Mouse (Mus musculus) kidney, postnatal 0 days (tissue): ENCODE results near the gene Gm21970. TPM values are rescaled to one million over a fixed set of nuclear protein-coding genes. Genes with fewer than 3 reads are reported as not detected.

ENCODE experiments used
- ATAC-seq: fragments of 200-750 bp; cut with Nextera tagmentation; replicated peaks from 2 replicates; pipeline ENCODE4 v1.8.0; 2017; ENCODE audit warnings: low read depth, moderate number of reproducible peaks, moderate TSS enrichment, moderate library complexity; ENCODE audit not compliant: low FRiP score
- DNase-seq: peaks from one replicate; pipeline ENCODE4 v3.0.0-alpha.2; 2016; ENCODE audit warnings: low spot score
- H3K27ac ChIP-seq: fragments of 300-500 bp; sonication (generic); 2 replicates; pipeline ENCODE4 v1.5.1; 2014; ENCODE audit warnings: mild to moderate bottlenecking
- H3K27me3 ChIP-seq: fragments of 300-500 bp; sonication (generic); 2 replicates; pipeline ENCODE4 v1.6.1; 2014; ENCODE audit warnings: low read length, mixed read lengths; ENCODE audit not compliant: insufficient read depth
- H3K36me3 ChIP-seq: fragments of 300-500 bp; sonication (generic); 2 replicates; pipeline ENCODE4 v1.6.1; 2014; ENCODE audit warnings: low read length, mixed read lengths; ENCODE audit not compliant: insufficient read depth
- H3K4me1 ChIP-seq: fragments of 300-500 bp; sonication (generic); replicated peaks from 2 replicates; pipeline ENCODE4 v1.6.1; 2014; ENCODE audit warnings: antibody characterized with exemption, low read length, mixed read lengths; ENCODE audit not compliant: insufficient read depth
- H3K4me2 ChIP-seq: fragments of 300-500 bp; sonication (generic); 2 replicates; pipeline ENCODE4 v1.6.1; 2014; ENCODE audit warnings: mild to moderate bottlenecking, low read length, moderate library complexity, mixed read lengths
- H3K4me3 ChIP-seq: fragments of 300-500 bp; sonication (generic); replicated peaks from 2 replicates; pipeline ENCODE4 v1.5.1; 2014; ENCODE audit warnings: low read depth, low read length
- H3K9ac ChIP-seq: fragments of 300-500 bp; sonication (generic); 2 replicates; pipeline ENCODE4 v1.6.1; 2014; ENCODE audit warnings: low read depth, low read length
- H3K9me3 ChIP-seq: fragments of 300-500 bp; sonication (generic); replicated peaks from 2 replicates; pipeline ENCODE4 v1.6.1; 2016; ENCODE audit warnings: low read length, inconsistent platforms, mixed read lengths
- CTCF ChIP-seq: IDR thresholded peaks from 2 replicates; pipeline ENCODE4 v1.5.1; 2016; ENCODE audit warnings: antibody characterized with exemption, low read depth, mild to moderate bottlenecking, moderate library complexity
- WGBS: fragments of 180-500 bp; shearing (Covaris S2); extraction: QIAGEN DNeasy Blood & Tissue Kit; methylation state at CpG from one replicate; pipeline ENCODE4 v1.1.7; 2014; 5-methylcytosine and 5-hydroxymethylcytosine counted together
- polyA plus RNA-seq: library from polyadenylated mRNA; unstranded; fragments of >200 nt; fragmentation: Nextera tagmentation; extraction: Ambion mirVana; gene quantifications from 2 replicates; pipeline ENCODE4 v1.2.1, GENCODE M21; 2015

The Gm21970 gene
- polyA plus RNA-seq, 1 experiment from 2014 or later = not detected

GRCm38 (mm10) chr16:91459841-91460370 lies 68.4 kb downstream of the Gm21970 start:
- no peak for DNase-seq
- WGBS = 77% methylated on average over 11 of the region's 11 CpGs
- H3K9ac ChIP-seq = no peak overlapping the region
- no peaks in the 10 kb centered on the region for H3K27me3 ChIP-seq
- no peaks in the 10 kb centered on the region; the same call in 1 of the 2 replicates for H3K4me1 ChIP-seq
- H3K36me3 ChIP-seq = no peaks in the 10 kb centered on the region
- no peak for ATAC-seq
- H3K4me2 ChIP-seq = no peak overlapping the region
- H3K9me3 ChIP-seq = no peaks in the 10 kb centered on the region
- TF ChIP-seq CTCF = peak; percentile 45
- no peak overlapping the region for H3K27ac ChIP-seq
- H3K4me3 ChIP-seq = no peak overlapping the region

- H3K27me3 ChIP-seq = no peaks in the 10 kb centered on the region
- no peaks in the 10 kb centered on the region for H3K9me3 ChIP-seq
- H3K36me3 ChIP-seq = no peaks in the 10 kb centered on the region
- WGBS = 34% methylated on average over 11 of the region's 11 CpGs
- no peak overlapping the region for H3K4me3 ChIP-seq
- H3K4me2 ChIP-seq = peak overlapping the region; percentile 16; the same call in 1 of the 2 replicates
- H3K4me1 ChIP-seq = no peaks in the 10 kb centered on the region; the same call in 1 of the 2 replicates
- no peak overlapping the region for H3K27ac ChIP-seq
- H3K9ac ChIP-seq = no peak overlapping the region
- ATAC-seq (no peak), DNase-seq (peak; percentile 65)
- TF ChIP-seq CTCF = no peak
These were observed 69.6 kb downstream of the Gm21970 start for GRCm38 (mm10) chr16:91461066-91461638.

GRCm38 (mm10) chr16:91461773-91462181 lies 70.3 kb downstream of the Gm21970 start:
- peaks cover 4% of the 10 kb centered on the region for H3K4me1 ChIP-seq
- no peaks in the 10 kb centered on the region for H3K27me3 ChIP-seq
- no peaks in the 10 kb centered on the region for H3K9me3 ChIP-seq
- WGBS = 12% methylated on average over 9 of the region's 9 CpGs
- no peaks in the 10 kb centered on the region for H3K36me3 ChIP-seq
- no peak overlapping the region for H3K4me2 ChIP-seq
- H3K4me3 ChIP-seq = no peak overlapping the region
- no peak for ATAC-seq
- H3K9ac ChIP-seq = no peak overlapping the region
- peak overlapping the region; percentile 84 for H3K27ac ChIP-seq
- TF ChIP-seq CTCF = no peak
- DNase-seq = peak; percentile 82

GRCm38 (mm10) chr16:91462644-91463043 lies 71.1 kb downstream of the Gm21970 start:
- Histone ChIP-seq H3K4me3 (no peak overlapping the region), H3K36me3 (no peaks in the 10 kb centered on the region), H3K4me2 (no peak overlapping the region), H3K27ac (no peak overlapping the region), H3K9ac (no peak overlapping the region), H3K27me3 (no peaks in the 10 kb centered on the region), H3K4me1 (peaks cover 4% of the 10 kb centered on the region), H3K9me3 (no peaks in the 10 kb centered on the region)
- TF ChIP-seq CTCF = no peak
- DNase-seq = no peak
- WGBS = 59% methylated on average over 3 of the region's 3 CpGs
- ATAC-seq = no peak

GRCm38 (mm10) chr16:91463400-91463799 lies 71.9 kb downstream of the Gm21970 start:
- Histone ChIP-seq H3K4me1 (peaks cover 4% of the 10 kb centered on the region), H3K27ac (no peak overlapping the region), H3K4me2 (no peak overlapping the region), H3K9me3 (no peaks in the 10 kb centered on the region), H3K27me3 (no peaks in the 10 kb centered on the region), H3K9ac (no peak overlapping the region), H3K4me3 (no peak overlapping the region), H3K36me3 (no peaks in the 10 kb centered on the region)
- TF ChIP-seq CTCF = no peak
- ATAC-seq (no peak), DNase-seq (no peak)
- WGBS = 81% methylated on average over 2 of the region's 2 CpGs

- H3K9me3 ChIP-seq = no peaks in the 10 kb centered on the region
- H3K36me3 ChIP-seq = no peaks in the 10 kb centered on the region
- peak overlapping the region; percentile 52 for H3K4me3 ChIP-seq
- H3K4me2 ChIP-seq = peak overlapping the region; percentile 87
- DNase-seq (no peak), ATAC-seq (no peak)
- peaks cover 4% of the 10 kb centered on the region for H3K4me1 ChIP-seq
- no peak for TF ChIP-seq CTCF
- WGBS = 84% methylated on average over 4 of the region's 4 CpGs
- H3K9ac ChIP-seq = peak overlapping the region; percentile 43; the same call in 1 of the 2 replicates
- no peaks in the 10 kb centered on the region for H3K27me3 ChIP-seq
- peak overlapping the region; percentile 58 for H3K27ac ChIP-seq
These were observed 72.4 kb downstream of the Gm21970 start for GRCm38 (mm10) chr16:91463836-91464400.
